Mouse (Mus musculus) c-Kit-positive CD71-positive TER-119-negative erythroid progenitor cells, embryonic 14.5 days (primary cell): ENCODE data around the gene Dyrk1b.
"Not testable (repeated sequence)": the region's sequence is repeated elsewhere in the genome, so short reads cannot be mapped to it uniquely, and the experiment has no call there.

Source experiments
- DNase-seq: peaks from one replicate; pipeline ENCODE4 v3.0.0-alpha.2; 2013; ENCODE audit warnings: low read depth

Gene Dyrk1b

GRCm38 (mm10) chr7:28179228-28179627 lies at the start of gene Dyrk1b:
TSS of gene Dyrk1b (plus strand) at chr7:28179469.
- peak; percentile 95 for DNase-seq

- DNase-seq: peak; percentile 19
Measured at GRCm38 (mm10) chr7:28137613-28138012, 41.7 kb upstream of the Dyrk1b start.

GRCm38 (mm10) chr7:28148263-28148662 lies 31.0 kb upstream of the Dyrk1b start:
- DNase-seq: peak; percentile 35

GRCm38 (mm10) chr7:28149841-28150240 lies 29.4 kb upstream of the Dyrk1b start:
- DNase-seq: no peak

- DNase-seq: no peak
Measured at GRCm38 (mm10) chr7:28151584-28152221, 27.6 kb upstream of the Dyrk1b start.

GRCm38 (mm10) chr7:28153595-28153994 lies 25.7 kb upstream of the Dyrk1b start:
- not testable (repeated sequence) for DNase-seq

GRCm38 (mm10) chr7:28159292-28159691 lies 20.0 kb upstream of the Dyrk1b start:
- DNase-seq: no peak

- no peak for DNase-seq
Measured at GRCm38 (mm10) chr7:28159893-28160292, 19.4 kb upstream of the Dyrk1b start.

GRCm38 (mm10) chr7:28161163-28161749 lies 18.0 kb upstream of the Dyrk1b start:
- DNase-seq: no peak

- no peak for DNase-seq
Measured at GRCm38 (mm10) chr7:28165406-28165805, 13.9 kb upstream of the Dyrk1b start.

- peak; percentile 72 for DNase-seq
Measured at GRCm38 (mm10) chr7:28168320-28169115, 10.8 kb upstream of the Dyrk1b start.

GRCm38 (mm10) chr7:28169489-28170422 lies 9.5 kb upstream of the Dyrk1b start, which contains the start of gene Fbl:
TSS of gene Fbl (plus strand) at chr7:28169710.
- DNase-seq: peak; percentile 91

- DNase-seq: no peak
Measured at GRCm38 (mm10) chr7:28175358-28175757, 3.9 kb upstream of the Dyrk1b start.

- peak; percentile 91 for DNase-seq
Measured at GRCm38 (mm10) chr7:28179741-28180377, 590 bp downstream of the Dyrk1b start.

- peak; percentile 43 for DNase-seq
Measured at GRCm38 (mm10) chr7:28180890-28181289, 1.6 kb downstream of the Dyrk1b start.

- no peak for DNase-seq
Measured at GRCm38 (mm10) chr7:28181376-28181775, 2.1 kb downstream of the Dyrk1b start.

- DNase-seq: no peak
Measured at GRCm38 (mm10) chr7:28182320-28182719, 3.1 kb downstream of the Dyrk1b start.

GRCm38 (mm10) chr7:28185884-28186283 lies 6.6 kb downstream of the Dyrk1b start:
- DNase-seq: no peak

- no peak for DNase-seq
Measured at GRCm38 (mm10) chr7:28186631-28187030, 7.4 kb downstream of the Dyrk1b start.

- DNase-seq: no peak
Measured at GRCm38 (mm10) chr7:28191489-28191888, 12.2 kb downstream of the Dyrk1b start.

GRCm38 (mm10) chr7:28191903-28192302 lies 12.6 kb downstream of the Dyrk1b start:
- DNase-seq: no peak
